Mouse (Mus musculus) heart, adult 11 months (tissue): ENCODE results near the gene G6pc3.

ENCODE experiments used
- DNase-seq: peaks from one replicate; pipeline ENCODE4 v3.0.0; 2022

Gene G6pc3

GRCm38 (mm10) chr11:102219994-102220346 lies 30.6 kb downstream of the G6pc3 start:
- DNase-seq: peak; percentile 99

GRCm38 (mm10) chr11:102220451-102220850 lies 31.0 kb downstream of the G6pc3 start:
- peak; percentile 93 for DNase-seq

GRCm38 (mm10) chr11:102221243-102221953 lies 32.0 kb downstream of the G6pc3 start:
- DNase-seq: peak; percentile 91

- DNase-seq: peak; percentile 93
Measured at GRCm38 (mm10) chr11:102221954-102222351, 32.5 kb downstream of the G6pc3 start.

GRCm38 (mm10) chr11:102223166-102223565 lies 33.7 kb downstream of the G6pc3 start:
- DNase-seq: peak; percentile 91

- peak; percentile 97 for DNase-seq
Measured at GRCm38 (mm10) chr11:102224686-102225085, 35.3 kb downstream of the G6pc3 start.

GRCm38 (mm10) chr11:102225221-102225620 lies 35.8 kb downstream of the G6pc3 start:
- DNase-seq: peak; percentile 93

GRCm38 (mm10) chr11:102226067-102226978 lies 36.9 kb downstream of the G6pc3 start:
- peak; percentile 93 for DNase-seq

- peak; percentile 94 for DNase-seq
Measured at GRCm38 (mm10) chr11:102227270-102228190, 38.1 kb downstream of the G6pc3 start.

GRCm38 (mm10) chr11:102228191-102228545 lies 38.7 kb downstream of the G6pc3 start:
- no peak for DNase-seq

GRCm38 (mm10) chr11:102228646-102229268 lies 39.3 kb downstream of the G6pc3 start:
- peak; percentile 91 for DNase-seq

- DNase-seq: peak; percentile 97
Measured at GRCm38 (mm10) chr11:102229331-102229953, 40.0 kb downstream of the G6pc3 start.

GRCm38 (mm10) chr11:102230006-102230741 lies 40.8 kb downstream of the G6pc3 start, which contains the start of gene Hdac5:
Hdac5 (minus strand) TSS chr11:102230166.
- DNase-seq: peak; percentile 100

- DNase-seq: no peak
Measured at GRCm38 (mm10) chr11:102236022-102236421, 46.6 kb downstream of the G6pc3 start.

GRCm38 (mm10) chr11:102240636-102241035 lies 51.2 kb downstream of the G6pc3 start:
- no peak for DNase-seq

- no peak for DNase-seq
Measured at GRCm38 (mm10) chr11:102241246-102241645, 51.8 kb downstream of the G6pc3 start.

- no peak for DNase-seq
Measured at GRCm38 (mm10) chr11:102241874-102242273, 52.5 kb downstream of the G6pc3 start.
